11 mouse cellular contexts compared by ENCODE assay signal in the genomic region with DNA sequence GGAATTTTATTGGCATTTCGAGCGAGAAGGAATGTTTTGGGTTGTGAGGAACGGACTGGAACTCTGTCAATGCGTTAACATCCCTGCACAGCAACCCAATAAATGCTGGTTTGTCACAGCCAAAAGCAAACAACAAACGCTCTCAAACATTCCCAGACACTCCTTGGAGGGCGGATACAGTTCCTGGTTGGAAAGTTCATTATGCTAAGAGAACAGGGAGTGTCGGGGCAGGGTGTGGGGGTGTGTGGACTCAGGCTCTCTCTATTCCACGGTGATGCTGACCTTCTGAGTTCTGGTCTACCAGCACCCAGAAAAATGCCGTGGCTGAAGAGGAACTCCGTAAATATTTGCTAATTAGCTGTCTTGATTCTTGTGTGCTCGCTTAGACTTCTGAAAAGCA. TPM values are rescaled to one million over a fixed set of nuclear protein-coding genes. Genes with fewer than 3 reads are reported as not detected.
DNase-seq lines count a peak whose midpoint lies in the region; ATAC-seq and TF ChIP-seq lines count a peak whose summit lies in the region.
"Had no signal": no experiment of that assay in that cellular context is flagged by ENCODE, and none has a peak within 500 bp of the region (broad histone marks: within the 10 kb centered on the region; RNA-seq: fewer than 3 reads in every experiment).

No protein-coding gene starts in this region.

- peaks cover 20% of the 10 kb centered on the region for H3K4me1 ChIP-seq in kidney, embryonic 14.5 days (ENCODE audit: control insufficient read depth, insufficient read depth, low read length)
- no peaks in the 10 kb centered on the region for H3K4me1 ChIP-seq in embryonic facial prominence, embryonic 14.5 days (ENCODE audit: control insufficient read depth, insufficient read depth, low read length)

- no peak overlapping the region for H3ac ChIP-seq in myocyte (ENCODE audit: control insufficient read depth, insufficient read length)

- no peak for DNase-seq in kidney, postnatal 10 days
- no peak for DNase-seq in embryonic facial prominence, embryonic 14.5 days (ENCODE audit: low spot score)
- DNase-seq in kidney, postnatal 25 days: peak; percentile 16 to 70
- DNase-seq in urinary bladder, postnatal 36 days (ENCODE audit: low spot score in 2 of 2): no peak
- DNase-seq in liver: no peak
- no peak for DNase-seq in spleen, postnatal 10 days (ENCODE audit: low spot score in 2 of 2)
- DNase-seq: thymus, adult 2 months had no signal

- 21% methylated on average over 11 of the region's 11 CpGs for WGBS in kidney, embryonic 14.5 days
- 49% methylated on average over 11 of the region's 11 CpGs for WGBS in embryonic facial prominence, embryonic 14.5 days

- no peak for TF ChIP-seq POLR2A in myocyte (IDR thresholded peaks at IDR 0.05; ENCODE audit: insufficient read length, low read depth)

- H3K9me3 ChIP-seq in kidney, embryonic 14.5 days (ENCODE audit: control insufficient read depth, low read length): no peaks in the 10 kb centered on the region
- H3K9me3 ChIP-seq in embryonic facial prominence, embryonic 14.5 days (ENCODE audit: control insufficient read depth, low read length): no peaks in the 10 kb centered on the region

- no peaks in the 10 kb centered on the region for H3K27me3 ChIP-seq in kidney, embryonic 14.5 days (ENCODE audit: control insufficient read depth, insufficient read depth, low read length)
- H3K27me3 ChIP-seq in embryonic facial prominence, embryonic 14.5 days (replicated peaks; ENCODE audit: control insufficient read depth, insufficient read depth, low read length): no peaks in the 10 kb centered on the region
- H3K27me3 ChIP-seq in myocyte (ENCODE audit: control insufficient read depth, insufficient read depth, insufficient read length): no peaks in the 10 kb centered on the region

- H3K4me2 ChIP-seq in kidney, embryonic 14.5 days (replicated peaks; ENCODE audit: low read depth, low read length): peak overlapping the region; percentile 34
- H3K4me2 ChIP-seq in embryonic facial prominence, embryonic 14.5 days (ENCODE audit: low read depth, low read length): peak overlapping the region; percentile 5; the same call in 1 of the 2 replicates
- peak overlapping the region; percentile 58 for H3K4me2 ChIP-seq in myocyte (ENCODE audit: low read depth)
- H3K4me2 ChIP-seq: heart, embryonic 11.5 days had no signal

- ATAC-seq in kidney, embryonic 14.5 days (ENCODE audit: low FRiP score, low TSS enrichment): peak; percentile 69; the same call in 1 of the 2 replicates
- ATAC-seq in embryonic facial prominence, embryonic 14.5 days (ENCODE audit: low read depth): no peak

- 0 out of 2 replicates have a peak overlapping the region, but pooled peaks have one; percentile 12 for H3K9ac ChIP-seq in kidney, embryonic 14.5 days (ENCODE audit: low read depth, low read length)
- no peak overlapping the region for H3K9ac ChIP-seq in embryonic facial prominence, embryonic 14.5 days (ENCODE audit: low read depth, low read length)

- H3K4me3 ChIP-seq in kidney, embryonic 14.5 days (ENCODE audit: low read length): peak overlapping the region; percentile 12
- no peak overlapping the region for H3K4me3 ChIP-seq in embryonic facial prominence, embryonic 14.5 days (ENCODE audit: low read depth, low read length)
- no peak overlapping the region for H3K4me3 ChIP-seq in myocyte

- H3K27ac ChIP-seq in kidney, embryonic 14.5 days (ENCODE audit: low read depth, low read length): 0 out of 2 replicates have a peak overlapping the region, but pooled peaks have one; percentile 69
- no peak overlapping the region for H3K27ac ChIP-seq in embryonic facial prominence, embryonic 14.5 days (replicated peaks; ENCODE audit: low read depth, low read length)

- H3K36me3 ChIP-seq in kidney, embryonic 14.5 days (ENCODE audit: control insufficient read depth, insufficient read depth, low read length): no peaks in the 10 kb centered on the region
- no peaks in the 10 kb centered on the region for H3K36me3 ChIP-seq in embryonic facial prominence, embryonic 14.5 days (ENCODE audit: control insufficient read depth, insufficient read depth, low read length)
- no peaks in the 10 kb centered on the region for H3K36me3 ChIP-seq in myocyte (ENCODE audit: control insufficient read depth, insufficient read depth)

- H3K79me2 ChIP-seq in myocyte (ENCODE audit: control insufficient read depth, insufficient read depth): no peaks in the 10 kb centered on the region

TF ChIP-seq in myocyte, 11 proteins besides CTCF, POLR2A, EP300 and RAD21:
- TF ChIP-seq TCF3 (IDR thresholded peaks at IDR 0.05; ENCODE audit: insufficient read length, low read depth) (no peak), MAX (IDR thresholded peaks at IDR 0.05; ENCODE audit: low read depth) (no peak), POLR2AphosphoS2 (IDR thresholded peaks at IDR 0.05; ENCODE audit: insufficient read length, low read depth) (no peak), TCF12 (IDR thresholded peaks at IDR 0.05; ENCODE audit: insufficient read depth, poor library complexity, severe bottlenecking) (no peak), SRF (IDR thresholded peaks at IDR 0.05; ENCODE audit: control insufficient read depth, insufficient read length, low read depth) (no peak), USF1 (IDR thresholded peaks at IDR 0.05; ENCODE audit: low read depth) (no peak), MYOG (IDR thresholded peaks at IDR 0.05; ENCODE audit: control insufficient read depth in 1 of 3, insufficient read depth in 1 of 3, insufficient read length in 2 of 3, low read depth in 2 of 3) (no peak), MYOD1 (IDR thresholded peaks at IDR 0.05; ENCODE audit: control insufficient read depth in 1 of 3, insufficient read length in 2 of 3, low read depth in 2 of 3) (no peak), E2F4 (IDR thresholded peaks at IDR 0.05; ENCODE audit: insufficient read depth) (no peak)
TF ChIP-seq in myocyte: peak in this region for 0.

RNA-seq across cellular contexts. Expression of gene Cdkn2aip, which starts 50.3 kb away (rescaled TPM):
- polyA plus RNA-seq in kidney, embryonic 14.5 days (2014; fragmentation: Nextera tagmentation; extraction: Ambion mirVana): 26.0 and 33.7 TPM in 2 replicates
- polyA plus RNA-seq in embryonic facial prominence, embryonic 14.5 days (2014; fragmentation: Nextera tagmentation; extraction: Ambion mirVana): 16.5 and 21.0 TPM in 2 replicates
- 3.1 TPM for polyA plus RNA-seq in myocyte (2012; fragmentation: generic; extraction: Trizol)

RNA-seq across cellular contexts. Expression of gene Cldn24, which starts 57.9 kb away (rescaled TPM):
- not detected in 2 replicates for polyA plus RNA-seq in kidney, embryonic 14.5 days (2014; fragmentation: Nextera tagmentation; extraction: Ambion mirVana)
- polyA plus RNA-seq in embryonic facial prominence, embryonic 14.5 days (2014; fragmentation: Nextera tagmentation; extraction: Ambion mirVana): not detected in 2 replicates
- not detected for polyA plus RNA-seq in myocyte (2012; fragmentation: generic; extraction: Trizol)
- polyA plus RNA-seq: heart, embryonic 11.5 days; limb, embryonic 11.5 days; thymus, adult 2 months had no signal

Comparison
In these comparisons a context has a peak if more than half of its experiments do, and no peak if none do; other contexts are left out.
1. DNase-seq: peak in kidney, postnatal 25 days (2 of 2); none in kidney, postnatal 10 days (single experiment), embryonic facial prominence, embryonic 14.5 days (single experiment), urinary bladder, postnatal 36 days (0 of 2), liver (single experiment) and spleen, postnatal 10 days (0 of 2).
2. H3K4me2 ChIP-seq: peak in every context shown above with its lines; median percentile 58 in myocyte; 34 in kidney, embryonic 14.5 days; 5 in embryonic facial prominence, embryonic 14.5 days.